Mouse (Mus musculus) kidney, embryonic 16.5 days (tissue): ENCODE results near the gene Tbk1. TPM values are rescaled to one million over a fixed set of nuclear protein-coding genes. Genes with fewer than 3 reads are reported as not detected.

ENCODE experiments used
- ATAC-seq: fragments of 200-750 bp; cut with Nextera tagmentation; 2 replicates; pipeline ENCODE4 v1.8.0; 2017; ENCODE audit warnings: moderate TSS enrichment; ENCODE audit not compliant: low FRiP score, low TSS enrichment
- H3K27ac ChIP-seq: fragments of 300-500 bp; sonication (generic); 2 replicates; pipeline ENCODE4 v1.5.1; 2014; ENCODE audit warnings: low read length
- H3K27me3 ChIP-seq: fragments of 300-500 bp; sonication (generic); 2 replicates; pipeline ENCODE4 v1.6.1; 2014; ENCODE audit warnings: low read length, control low read depth, mixed read lengths; ENCODE audit not compliant: insufficient read depth
- H3K36me3 ChIP-seq: fragments of 300-500 bp; sonication (generic); 2 replicates; pipeline ENCODE4 v1.6.1; 2014; ENCODE audit warnings: low read length, control low read depth, mixed read lengths; ENCODE audit not compliant: insufficient read depth
- H3K4me1 ChIP-seq: fragments of 300-500 bp; sonication (generic); 2 replicates; pipeline ENCODE4 v1.6.1; 2014; ENCODE audit warnings: low read length, control low read depth, mixed read lengths; ENCODE audit not compliant: insufficient read depth
- H3K4me2 ChIP-seq: fragments of 300-500 bp; sonication (generic); replicated peaks from 2 replicates; pipeline ENCODE4 v1.6.1; 2014; ENCODE audit warnings: low read depth, low read length
- H3K4me3 ChIP-seq: fragments of 300-500 bp; sonication (generic); 2 replicates; pipeline ENCODE4 v1.5.1; 2014; ENCODE audit warnings: mild to moderate bottlenecking, low read length
- H3K9ac ChIP-seq: fragments of 300-500 bp; sonication (generic); replicated peaks from 2 replicates; pipeline ENCODE4 v1.6.1; 2014; ENCODE audit warnings: low read length
- H3K9me3 ChIP-seq: fragments of 300-500 bp; sonication (generic); 2 replicates; pipeline ENCODE4 v1.6.1; 2016; ENCODE audit warnings: low read length, control low read depth
- whole genome bisulfite sequencing: fragments of 180-500 bp; shearing (Covaris S2); extraction: QIAGEN DNeasy Blood & Tissue Kit; methylation state at CpG from one replicate; pipeline ENCODE4 v1.1.7; 2014; 5-methylcytosine and 5-hydroxymethylcytosine counted together
- polyA plus RNA-seq: library from polyadenylated mRNA; unstranded; fragments of >200 nt; fragmentation: Nextera tagmentation; extraction: Ambion mirVana; gene quantifications from 2 replicates; pipeline ENCODE4 v1.2.1, GENCODE M21; 2015

Gene Tbk1
- polyA plus RNA-seq, 1 experiment from 2014 or later, result 34.2 TPM

GRCm38 (mm10) chr10:121596580-121596979, 10.0 kb upstream of the Tbk1 start:
- H3K36me3 ChIP-seq, result peaks cover 73% of the 10 kb centered on the region
- no peak overlapping the region for H3K27ac ChIP-seq
- no peaks in the 10 kb centered on the region for H3K4me1 ChIP-seq
- no peak overlapping the region for H3K9ac ChIP-seq
- 71% methylated on average over 9 of the region's 9 CpGs for WGBS
- no peak overlapping the region for H3K4me2 ChIP-seq
- no peak for ATAC-seq
- H3K27me3 ChIP-seq, result no peaks in the 10 kb centered on the region
- no peak overlapping the region for H3K4me3 ChIP-seq
- H3K9me3 ChIP-seq, result no peaks in the 10 kb centered on the region

GRCm38 (mm10) chr10:121591106-121591505, 4.5 kb upstream of the Tbk1 start:
- H3K4me2 ChIP-seq, result 0 out of 2 replicates have a peak overlapping the region, but pooled peaks have one; percentile 4
- no peak overlapping the region for H3K4me3 ChIP-seq
- peak overlapping the region; percentile 50 for H3K27ac ChIP-seq
- no peaks in the 10 kb centered on the region for H3K27me3 ChIP-seq
- no peaks in the 10 kb centered on the region for H3K9me3 ChIP-seq
- H3K36me3 ChIP-seq, result peaks cover 35% of the 10 kb centered on the region
- no peaks in the 10 kb centered on the region for H3K4me1 ChIP-seq
- ATAC-seq, result peak; percentile 29
- H3K9ac ChIP-seq, result 0 out of 2 replicates have a peak overlapping the region, but pooled peaks have one; percentile 29
- WGBS, result 63% methylated on average over 14 of the region's 14 CpGs

- H3K4me3 ChIP-seq, result peak overlapping the region; percentile 87
- peak overlapping the region; percentile 88; the same call in 1 of the 2 replicates for H3K27ac ChIP-seq
- peaks cover 12% of the 10 kb centered on the region for H3K4me1 ChIP-seq
- H3K9me3 ChIP-seq, result no peaks in the 10 kb centered on the region
- no peaks in the 10 kb centered on the region for H3K27me3 ChIP-seq
- peaks cover 28% of the 10 kb centered on the region for H3K36me3 ChIP-seq
- no peak for ATAC-seq
- peak overlapping the region; percentile 69 for H3K4me2 ChIP-seq
- WGBS, result 54% methylated on average over 6 of the region's 6 CpGs
- H3K9ac ChIP-seq, result peak overlapping the region; percentile 88
Observed at GRCm38 (mm10) chr10:121587371-121587840, 819 bp upstream of the Tbk1 start.

- Histone ChIP-seq H3K4me3 (peak overlapping the region; percentile 87), H3K9ac (peak overlapping the region; percentile 88), H3K4me2 (peak overlapping the region; percentile 69), H3K27me3 (no peaks in the 10 kb centered on the region), H3K9me3 (no peaks in the 10 kb centered on the region), H3K27ac (peak overlapping the region; percentile 88), H3K36me3 (peaks cover 31% of the 10 kb centered on the region), H3K4me1 (peaks cover 12% of the 10 kb centered on the region)
- WGBS, result 4% methylated on average over 37 of the region's 48 CpGs
- ATAC-seq, result peak; percentile 74
Observed at GRCm38 (mm10) chr10:121585791-121586642, 570 bp downstream of the Tbk1 start.

- ATAC-seq, result no peak
- peak overlapping the region; percentile 69 for H3K4me2 ChIP-seq
- H3K9me3 ChIP-seq, result no peaks in the 10 kb centered on the region
- no peak overlapping the region for H3K27ac ChIP-seq
- 86% methylated on average over 20 of the region's 20 CpGs for WGBS
- H3K4me3 ChIP-seq, result peak overlapping the region; percentile 87
- no peaks in the 10 kb centered on the region for H3K27me3 ChIP-seq
- H3K36me3 ChIP-seq, result peaks cover 37% of the 10 kb centered on the region
- peak overlapping the region; percentile 88 for H3K9ac ChIP-seq
- peaks cover 12% of the 10 kb centered on the region for H3K4me1 ChIP-seq
Observed at GRCm38 (mm10) chr10:121585056-121585790, 1.4 kb downstream of the Tbk1 start.

- no peak overlapping the region for H3K27ac ChIP-seq
- H3K27me3 ChIP-seq, result no peaks in the 10 kb centered on the region
- H3K4me3 ChIP-seq, result no peak overlapping the region
- H3K4me2 ChIP-seq, result no peak overlapping the region
- WGBS, result 94% methylated on average over 10 of the region's 10 CpGs
- no peaks in the 10 kb centered on the region for H3K9me3 ChIP-seq
- ATAC-seq, result no peak
- H3K4me1 ChIP-seq, result peaks cover 12% of the 10 kb centered on the region
- peaks cover 39% of the 10 kb centered on the region for H3K36me3 ChIP-seq
- H3K9ac ChIP-seq, result no peak overlapping the region
Observed at GRCm38 (mm10) chr10:121584033-121584432, 2.6 kb downstream of the Tbk1 start.

- no peak for ATAC-seq
- no peak overlapping the region for H3K9ac ChIP-seq
- no peaks in the 10 kb centered on the region for H3K9me3 ChIP-seq
- 85% methylated on average over 12 of the region's 12 CpGs for WGBS
- H3K4me3 ChIP-seq, result no peak overlapping the region
- no peak overlapping the region for H3K27ac ChIP-seq
- H3K4me2 ChIP-seq, result no peak overlapping the region
- peaks cover 12% of the 10 kb centered on the region for H3K4me1 ChIP-seq
- H3K36me3 ChIP-seq, result peaks cover 43% of the 10 kb centered on the region
- no peaks in the 10 kb centered on the region for H3K27me3 ChIP-seq
Observed at GRCm38 (mm10) chr10:121583016-121583415, 3.6 kb downstream of the Tbk1 start.

GRCm38 (mm10) chr10:121582287-121582686, 4.3 kb downstream of the Tbk1 start:
- Histone ChIP-seq H3K9me3 (no peaks in the 10 kb centered on the region), H3K4me2 (no peak overlapping the region), H3K4me1 (peaks cover 12% of the 10 kb centered on the region), H3K9ac (no peak overlapping the region), H3K36me3 (peaks cover 45% of the 10 kb centered on the region), H3K27ac (no peak overlapping the region), H3K27me3 (no peaks in the 10 kb centered on the region), H3K4me3 (no peak overlapping the region)
- 93% methylated on average over 8 of the region's 8 CpGs for WGBS
- no peak for ATAC-seq

- Histone ChIP-seq H3K27me3 (no peaks in the 10 kb centered on the region), H3K27ac (no peak overlapping the region), H3K4me1 (peaks cover 12% of the 10 kb centered on the region), H3K4me2 (no peak overlapping the region), H3K9ac (no peak overlapping the region), H3K4me3 (no peak overlapping the region), H3K36me3 (peaks cover 45% of the 10 kb centered on the region), H3K9me3 (no peaks in the 10 kb centered on the region)
- 70% methylated on average over 6 of the region's 6 CpGs for WGBS
- no peak for ATAC-seq
Observed at GRCm38 (mm10) chr10:121581405-121581804, 5.2 kb downstream of the Tbk1 start.
